Mouse (Mus musculus): ENCODE measurements around the gene Cldn16. TPM values are rescaled to one million over a fixed set of nuclear protein-coding genes. Genes with fewer than 3 reads are reported as not detected.

Gene Cldn16
- polyA plus RNA-seq (2014; fragmentation: Nextera tagmentation; extraction: Ambion mirVana), result not detected in 2 replicates

DNA sequence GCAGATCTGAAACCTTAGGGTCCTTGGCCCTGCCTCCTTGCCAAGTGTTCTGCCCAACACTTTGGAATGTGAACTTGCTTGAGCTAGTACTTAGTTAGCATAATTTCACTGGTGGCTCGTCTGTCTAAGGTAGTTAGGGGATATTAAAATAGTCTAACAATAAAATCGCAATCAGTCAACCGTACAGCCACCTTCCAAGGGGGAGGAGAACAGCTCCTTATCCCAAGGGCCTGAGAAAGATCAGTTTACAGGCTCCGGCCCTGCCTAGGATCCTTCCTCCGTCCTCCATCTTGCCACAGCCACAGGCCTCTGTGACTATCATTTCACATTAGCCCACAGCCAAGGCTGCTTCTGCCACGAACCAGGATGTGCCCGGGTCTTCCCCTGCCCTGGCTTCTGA lies at the start of gene Cldn16:
Gene Cldn16, plus strand, starts transcription at position 301 of the 400 bp plus-strand sequence.
- 83% methylated on average over 7 of the region's 7 CpGs for WGBS
- ATAC-seq (ENCODE audit: low FRiP score), result no peak

GRCm38 (mm10) chr16:26418616-26419015 lies 44.3 kb upstream of the Cldn16 start:
- 91% methylated on average over 3 of the region's 3 CpGs for WGBS

More for the DNA sequence above, at the start of gene Cldn16:
- no peak within 1 kb of the TSS for H3K27ac ChIP-seq (ENCODE audit: low read depth, low read length)
- H3K36me3 ChIP-seq (ENCODE audit: control insufficient read depth, insufficient read depth, low read length), result no peaks in the 10 kb centered on the region
- no peak within 1 kb of the TSS for H3K4me3 ChIP-seq (ENCODE audit: low read depth, low read length)
- H3K4me2 ChIP-seq, result no peak within 1 kb of the TSS
- H3K27me3 ChIP-seq (ENCODE audit: control insufficient read depth, insufficient read depth, low read length), result no peaks in the 10 kb centered on the region
- H3K9ac ChIP-seq (ENCODE audit: low read length), result no peak within 1 kb of the TSS
- no peak for DNase-seq (ENCODE audit: low spot score, missing footprints)
- no peaks in the 10 kb centered on the region for H3K4me1 ChIP-seq (ENCODE audit: control insufficient read depth, insufficient read depth, low read length)
- H3K9me3 ChIP-seq (ENCODE audit: control insufficient read depth, low read length), result no peaks in the 10 kb centered on the region

DNA sequence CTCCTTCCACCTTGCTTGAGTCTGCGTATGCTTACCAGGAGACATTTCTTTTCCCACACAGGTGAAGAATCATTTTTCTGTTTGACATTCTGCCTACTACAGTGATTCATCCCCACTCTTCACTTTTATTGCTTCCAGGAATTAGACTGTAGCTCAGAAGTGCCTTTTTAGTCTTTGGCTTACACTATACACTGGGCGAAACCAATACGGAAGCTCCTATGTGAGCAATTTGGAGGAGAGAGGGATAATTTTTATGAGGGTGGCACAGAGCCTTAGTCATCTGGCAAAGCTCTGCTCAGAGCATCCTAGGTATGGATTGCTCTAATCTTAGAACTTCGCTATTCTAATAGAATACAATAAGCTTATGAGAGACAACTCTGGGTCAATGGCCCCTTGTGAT lies 40.9 kb upstream of the Cldn16 start:
- ATAC-seq (ENCODE audit: low FRiP score), result no peak
- H3K4me3 ChIP-seq (ENCODE audit: low read depth, low read length), result no peak overlapping the region
- no peaks in the 10 kb centered on the region for H3K27me3 ChIP-seq (ENCODE audit: control insufficient read depth, insufficient read depth, low read length)
- no peaks in the 10 kb centered on the region for H3K36me3 ChIP-seq (ENCODE audit: control insufficient read depth, insufficient read depth, low read length)
- H3K4me2 ChIP-seq, result no peak overlapping the region
- no peak overlapping the region for H3K9ac ChIP-seq (ENCODE audit: low read length)
- H3K9me3 ChIP-seq (ENCODE audit: control insufficient read depth, low read length), result no peaks in the 10 kb centered on the region
- no peaks in the 10 kb centered on the region for H3K4me1 ChIP-seq (ENCODE audit: control insufficient read depth, insufficient read depth, low read length)
- no peak overlapping the region for H3K27ac ChIP-seq (ENCODE audit: low read depth, low read length)
- WGBS, result 96% methylated on average over 4 of the region's 4 CpGs
- peak; percentile 37 for DNase-seq (ENCODE audit: low spot score, missing footprints)

More at GRCm38 (mm10) chr16:26418616-26419015, 44.3 kb upstream of the Cldn16 start:
- H3K9me3 ChIP-seq (ENCODE audit: control insufficient read depth, low read length), result no peaks in the 10 kb centered on the region
- DNase-seq (ENCODE audit: low spot score, missing footprints), result peak; percentile 61
- no peak overlapping the region for H3K4me3 ChIP-seq (ENCODE audit: low read depth, low read length)
- H3K4me2 ChIP-seq, result no peak overlapping the region
- H3K27me3 ChIP-seq (ENCODE audit: control insufficient read depth, insufficient read depth, low read length), result no peaks in the 10 kb centered on the region
- no peaks in the 10 kb centered on the region for H3K4me1 ChIP-seq (ENCODE audit: control insufficient read depth, insufficient read depth, low read length)
- ATAC-seq (ENCODE audit: low FRiP score), result no peak
- H3K36me3 ChIP-seq (ENCODE audit: control insufficient read depth, insufficient read depth, low read length), result no peaks in the 10 kb centered on the region
- no peak overlapping the region for H3K27ac ChIP-seq (ENCODE audit: low read depth, low read length)
- H3K9ac ChIP-seq (ENCODE audit: low read length), result no peak overlapping the region

DNA sequence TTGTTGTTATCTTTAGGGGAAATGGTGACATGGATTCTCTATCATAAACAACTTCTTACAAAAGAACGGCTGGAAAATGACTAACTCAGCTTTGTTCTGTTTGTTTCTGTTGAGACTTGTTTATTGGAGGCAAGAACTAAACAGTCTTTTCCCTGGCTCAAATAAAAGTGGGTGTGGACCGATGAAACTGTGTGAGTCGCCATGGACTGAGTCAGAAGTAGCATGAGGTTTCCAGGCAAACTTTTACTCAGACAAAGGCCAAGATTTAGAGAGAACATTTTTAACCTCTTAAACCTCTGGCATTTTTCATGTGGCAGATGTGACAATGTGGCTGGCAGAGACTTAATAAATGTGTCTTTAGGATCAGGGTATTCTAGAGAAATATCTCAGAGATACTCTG lies 32.7 kb upstream of the Cldn16 start:
- DNase-seq (ENCODE audit: low spot score, missing footprints) (no peak), ATAC-seq (ENCODE audit: low FRiP score) (no peak)
- Histone ChIP-seq H3K9me3 (ENCODE audit: control insufficient read depth, low read length) (no peaks in the 10 kb centered on the region), H3K4me1 (ENCODE audit: control insufficient read depth, insufficient read depth, low read length) (no peaks in the 10 kb centered on the region), H3K4me3 (ENCODE audit: low read depth, low read length) (no peak overlapping the region), H3K27ac (ENCODE audit: low read depth, low read length) (no peak overlapping the region), H3K36me3 (ENCODE audit: control insufficient read depth, insufficient read depth, low read length) (no peaks in the 10 kb centered on the region), H3K4me2 (no peak overlapping the region), H3K27me3 (ENCODE audit: control insufficient read depth, insufficient read depth, low read length) (no peaks in the 10 kb centered on the region), H3K9ac (ENCODE audit: low read length) (no peak overlapping the region)
- WGBS, result 85% methylated on average over 3 of the region's 3 CpGs

DNA sequence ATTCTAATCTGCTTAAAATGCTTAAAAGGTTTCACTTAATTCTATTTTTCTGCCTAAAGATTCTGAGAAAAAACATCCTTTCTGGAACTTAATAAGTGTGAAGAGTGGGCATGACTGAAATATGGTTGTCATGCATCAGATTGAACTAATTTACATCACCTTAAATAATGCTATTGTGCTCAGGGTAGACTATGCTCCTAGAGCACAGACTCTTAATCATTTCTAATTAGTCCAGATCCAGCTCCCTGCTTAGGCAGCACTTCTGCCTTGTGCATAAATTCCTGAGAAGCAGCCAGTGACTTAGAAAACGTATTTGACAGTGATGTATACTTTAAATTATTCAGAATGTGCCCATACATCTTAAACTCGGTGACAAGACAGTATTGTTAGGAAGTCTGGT lies 29.4 kb upstream of the Cldn16 start:
- H3K4me2 ChIP-seq, result no peak overlapping the region
- no peak for DNase-seq (ENCODE audit: low spot score, missing footprints)
- H3K36me3 ChIP-seq (ENCODE audit: control insufficient read depth, insufficient read depth, low read length), result no peaks in the 10 kb centered on the region
- H3K27me3 ChIP-seq (ENCODE audit: control insufficient read depth, insufficient read depth, low read length), result no peaks in the 10 kb centered on the region
- H3K27ac ChIP-seq (ENCODE audit: low read depth, low read length), result no peak overlapping the region
- 53% methylated on average over 2 of the region's 2 CpGs for WGBS
- no peak overlapping the region for H3K9ac ChIP-seq (ENCODE audit: low read length)
- ATAC-seq (ENCODE audit: low FRiP score), result no peak
- no peaks in the 10 kb centered on the region for H3K9me3 ChIP-seq (ENCODE audit: control insufficient read depth, low read length)
- H3K4me1 ChIP-seq (ENCODE audit: control insufficient read depth, insufficient read depth, low read length), result no peaks in the 10 kb centered on the region
- no peak overlapping the region for H3K4me3 ChIP-seq (ENCODE audit: low read depth, low read length)

- Histone ChIP-seq H3K4me1 (ENCODE audit: control insufficient read depth, insufficient read depth, low read length) (no peaks in the 10 kb centered on the region), H3K27ac (ENCODE audit: low read depth, low read length) (no peak overlapping the region), H3K27me3 (ENCODE audit: control insufficient read depth, insufficient read depth, low read length) (no peaks in the 10 kb centered on the region), H3K36me3 (ENCODE audit: control insufficient read depth, insufficient read depth, low read length) (no peaks in the 10 kb centered on the region), H3K4me3 (ENCODE audit: low read depth, low read length) (no peak overlapping the region), H3K9ac (ENCODE audit: low read length) (no peak overlapping the region), H3K4me2 (no peak overlapping the region), H3K9me3 (ENCODE audit: control insufficient read depth, low read length) (no peaks in the 10 kb centered on the region)
- DNase-seq (ENCODE audit: low spot score, missing footprints), result no peak
- no peak for ATAC-seq (ENCODE audit: low FRiP score)
- 86% methylated on average over 3 of the region's 3 CpGs for WGBS
Measured at GRCm38 (mm10) chr16:26440031-26440430, 22.9 kb upstream of the Cldn16 start.

GRCm38 (mm10) chr16:26441156-26441555 lies 21.8 kb upstream of the Cldn16 start:
- Histone ChIP-seq H3K4me1 (ENCODE audit: control insufficient read depth, insufficient read depth, low read length) (no peaks in the 10 kb centered on the region), H3K4me3 (ENCODE audit: low read depth, low read length) (no peak overlapping the region), H3K27ac (ENCODE audit: low read depth, low read length) (no peak overlapping the region), H3K9me3 (ENCODE audit: control insufficient read depth, low read length) (no peaks in the 10 kb centered on the region), H3K36me3 (ENCODE audit: control insufficient read depth, insufficient read depth, low read length) (no peaks in the 10 kb centered on the region), H3K27me3 (ENCODE audit: control insufficient read depth, insufficient read depth, low read length) (no peaks in the 10 kb centered on the region), H3K4me2 (no peak overlapping the region), H3K9ac (ENCODE audit: low read length) (no peak overlapping the region)
- 88% methylated on average over 3 of the region's 3 CpGs for WGBS
- no peak for DNase-seq (ENCODE audit: low spot score, missing footprints)
- no peak for ATAC-seq (ENCODE audit: low FRiP score)

DNA sequence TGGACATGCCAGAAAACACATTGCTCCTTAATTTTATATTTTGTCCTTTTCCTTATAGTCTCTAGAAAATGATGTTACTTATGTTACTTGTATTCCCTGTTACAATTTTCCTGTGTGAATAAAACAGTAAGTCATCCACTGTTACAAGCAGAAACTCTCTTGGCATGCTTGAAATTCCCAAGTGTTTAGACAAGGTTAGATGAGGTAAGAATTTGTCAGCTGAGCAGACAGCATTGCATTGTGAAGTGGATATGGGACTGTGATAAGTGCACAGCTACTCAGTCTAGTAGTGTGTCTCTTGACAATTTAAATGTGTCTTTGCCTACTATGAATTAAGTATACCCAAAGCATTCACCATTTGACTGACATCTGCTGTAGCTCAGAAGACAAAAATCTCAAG lies 18.1 kb upstream of the Cldn16 start:
- no peak for DNase-seq (ENCODE audit: low spot score, missing footprints)
- H3K27me3 ChIP-seq (ENCODE audit: control insufficient read depth, insufficient read depth, low read length), result no peaks in the 10 kb centered on the region
- ATAC-seq (ENCODE audit: low FRiP score), result no peak
- H3K4me2 ChIP-seq, result no peak overlapping the region
- H3K4me3 ChIP-seq (ENCODE audit: low read depth, low read length), result no peak overlapping the region
- no peak overlapping the region for H3K27ac ChIP-seq (ENCODE audit: low read depth, low read length)
- no peaks in the 10 kb centered on the region for H3K36me3 ChIP-seq (ENCODE audit: control insufficient read depth, insufficient read depth, low read length)
- no peaks in the 10 kb centered on the region for H3K4me1 ChIP-seq (ENCODE audit: control insufficient read depth, insufficient read depth, low read length)
- no peaks in the 10 kb centered on the region for H3K9me3 ChIP-seq (ENCODE audit: control insufficient read depth, low read length)
- no peak overlapping the region for H3K9ac ChIP-seq (ENCODE audit: low read length)

DNA sequence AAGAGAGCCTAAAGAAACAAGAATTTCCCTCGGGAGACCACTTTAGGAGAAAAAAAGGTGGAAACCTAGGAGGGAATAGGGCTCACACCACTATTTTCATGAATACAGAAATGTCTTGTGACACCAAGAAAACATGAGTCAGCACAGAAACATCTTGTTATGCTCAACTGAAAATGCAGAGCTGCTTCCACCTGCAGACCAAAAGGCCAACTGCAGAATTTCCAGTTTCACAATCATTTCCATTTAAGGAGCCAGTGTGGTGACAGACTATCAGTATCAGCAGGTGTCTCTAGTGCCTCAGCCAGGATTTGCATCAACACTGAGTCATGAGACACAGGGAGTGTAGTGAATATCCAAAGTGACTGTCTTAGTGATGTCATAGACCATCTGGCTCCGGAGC lies 15.3 kb upstream of the Cldn16 start:
- no peak overlapping the region for H3K9ac ChIP-seq (ENCODE audit: low read length)
- no peaks in the 10 kb centered on the region for H3K27me3 ChIP-seq (ENCODE audit: control insufficient read depth, insufficient read depth, low read length)
- WGBS, result 79% methylated on average over 2 of the region's 2 CpGs
- no peak overlapping the region for H3K27ac ChIP-seq (ENCODE audit: low read depth, low read length)
- H3K36me3 ChIP-seq (ENCODE audit: control insufficient read depth, insufficient read depth, low read length), result no peaks in the 10 kb centered on the region
- DNase-seq (ENCODE audit: low spot score, missing footprints) (no peak), ATAC-seq (ENCODE audit: low FRiP score) (no peak)
- H3K9me3 ChIP-seq (ENCODE audit: control insufficient read depth, low read length), result no peaks in the 10 kb centered on the region
- H3K4me1 ChIP-seq (ENCODE audit: control insufficient read depth, insufficient read depth, low read length), result no peaks in the 10 kb centered on the region
- no peak overlapping the region for H3K4me3 ChIP-seq (ENCODE audit: low read depth, low read length)
- no peak overlapping the region for H3K4me2 ChIP-seq

DNA sequence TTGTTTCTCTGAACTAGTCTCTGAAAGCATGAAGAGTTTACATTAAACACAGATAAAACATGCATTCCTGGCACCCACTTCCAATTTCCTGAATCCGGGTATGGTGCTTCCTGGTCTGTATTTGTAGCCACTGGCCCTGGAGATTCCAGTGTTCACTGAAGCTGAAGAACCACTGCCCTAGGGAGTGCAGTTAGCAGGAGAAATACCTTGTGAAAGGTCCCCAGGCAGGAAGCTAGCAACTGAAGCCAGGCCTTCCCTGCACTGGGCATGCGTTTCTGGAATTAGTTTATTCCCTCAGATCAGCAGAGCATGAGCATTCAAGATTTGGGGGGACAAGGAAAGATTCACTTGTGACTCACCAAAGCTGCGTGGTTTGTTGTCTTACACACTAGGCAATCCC lies 8.8 kb upstream of the Cldn16 start:
- ATAC-seq (ENCODE audit: low FRiP score) (no peak), DNase-seq (ENCODE audit: low spot score, missing footprints) (no peak)
- Histone ChIP-seq H3K9ac (ENCODE audit: low read length) (no peak overlapping the region), H3K4me1 (ENCODE audit: control insufficient read depth, insufficient read depth, low read length) (no peaks in the 10 kb centered on the region), H3K27ac (ENCODE audit: low read depth, low read length) (no peak overlapping the region), H3K4me2 (no peak overlapping the region), H3K9me3 (ENCODE audit: control insufficient read depth, low read length) (no peaks in the 10 kb centered on the region), H3K27me3 (ENCODE audit: control insufficient read depth, insufficient read depth, low read length) (no peaks in the 10 kb centered on the region), H3K36me3 (ENCODE audit: control insufficient read depth, insufficient read depth, low read length) (no peaks in the 10 kb centered on the region), H3K4me3 (ENCODE audit: low read depth, low read length) (no peak overlapping the region)
- 63% methylated on average over 3 of the region's 3 CpGs for WGBS
